Mouse (Mus musculus) MEL (cell line): ENCODE measurements around the gene Eng. TPM values are rescaled to one million over a fixed set of nuclear protein-coding genes. Genes with fewer than 3 reads are reported as not detected.

ENCODE experiments used
- DNase-seq: peaks from one replicate; pipeline ENCODE4 v3.0.0; 2011; ENCODE audit warnings: low read depth, low spot score
- H3K27ac ChIP-seq: 2 replicates; pipeline ENCODE4 v1.5.1; 2012; ENCODE audit warnings: low read depth, mild to moderate bottlenecking, control low read depth, low read length, moderate library complexity; ENCODE audit not compliant: control insufficient read depth
- H3K27me3 ChIP-seq, 2 experiments: fragments of 150-350 bp in 1 of 2; sonication (generic) in 1 of 2; 2 replicates each; pipeline ENCODE4 v1.6.1; 2012; ENCODE audit warnings: low read length in 2 of 2, mild to moderate bottlenecking in 2 of 2, improper control_type of control experiment in 1 of 2, moderate library complexity in 1 of 2; ENCODE audit not compliant: insufficient read depth in 2 of 2, control insufficient read depth in 1 of 2
- H3K36me3 ChIP-seq, 2 experiments: 2 replicates each; pipeline ENCODE4 v1.6.1; 2012 to 2014; ENCODE audit warnings: low read length in 2 of 2, improper control_type of control experiment in 1 of 2, inconsistent platforms in 1 of 2, mild to moderate bottlenecking in 1 of 2; ENCODE audit not compliant: insufficient read depth in 2 of 2, control insufficient read depth in 1 of 2
- H3K4me1 ChIP-seq, 2 experiments: fragments of 150-350 bp in 1 of 2; sonication (generic) in 1 of 2; 2 replicates each; pipeline ENCODE4 v1.6.1; 2012; ENCODE audit warnings: low read length in 2 of 2, improper control_type of control experiment in 1 of 2, mild to moderate bottlenecking in 1 of 2; ENCODE audit not compliant: insufficient read depth in 2 of 2, control insufficient read depth in 1 of 2
- H3K4me3 ChIP-seq, 2 experiments: fragments of 150-350 bp in 1 of 2; sonication (generic) in 1 of 2; 2 replicates each; pipeline ENCODE4 v1.5.1; 2012; ENCODE audit warnings: low read depth in 2 of 2, low read length in 2 of 2, mild to moderate bottlenecking in 2 of 2, moderate library complexity in 2 of 2, control low read depth in 1 of 2, improper control_type of control experiment in 1 of 2; ENCODE audit not compliant: control insufficient read depth in 1 of 2, insufficient read depth in 1 of 2
- H3K79me2 ChIP-seq: 2 replicates; pipeline ENCODE4 v1.6.1; 2012; ENCODE audit warnings: mild to moderate bottlenecking, low read length, moderate library complexity; ENCODE audit not compliant: control insufficient read depth, poor library complexity, insufficient read depth
- H3K9ac ChIP-seq: 2 replicates; pipeline ENCODE4 v1.6.1; 2012; ENCODE audit warnings: low read depth, mild to moderate bottlenecking, control low read depth, low read length, moderate library complexity; ENCODE audit not compliant: control insufficient read depth, poor library complexity, severe bottlenecking
- H3K9me3 ChIP-seq: fragments of 150-350 bp; sonication (generic); replicated peaks from 2 replicates; pipeline ENCODE4 v1.6.1; 2012; ENCODE audit warnings: mild to moderate bottlenecking, low read length, improper control_type of control experiment, moderate library complexity; ENCODE audit not compliant: insufficient read depth
- BHLHE40 ChIP-seq: IDR thresholded peaks from 2 replicates; pipeline ENCODE4 v1.6.1; 2012; ENCODE audit warnings: low read depth, mild to moderate bottlenecking, inconsistent platforms, low read length, improper control_type of control experiment, borderline replicate concordance
- E2F4 ChIP-seq: IDR thresholded peaks from 2 replicates; pipeline ENCODE4 v1.6.1; 2011; ENCODE audit warnings: low read depth, low read length, improper control_type of control experiment, borderline replicate concordance
- ELF1 ChIP-seq: IDR thresholded peaks from 2 replicates; pipeline ENCODE4 v1.6.1; 2014; ENCODE audit warnings: low read depth, mild to moderate bottlenecking, inconsistent platforms, low read length, improper control_type of control experiment, moderate library complexity
- GABPA ChIP-seq: IDR thresholded peaks from 2 replicates; pipeline ENCODE4 v1.6.1; 2012; ENCODE audit warnings: low read depth, mild to moderate bottlenecking, inconsistent platforms, low read length, improper control_type of control experiment, moderate library complexity
- GATA1 ChIP-seq: IDR thresholded peaks from 2 replicates; pipeline ENCODE4 v1.6.1; 2011; ENCODE audit warnings: low read depth, low read length, improper control_type of control experiment
- KAT2A ChIP-seq: conservative IDR thresholded peaks from 2 replicates; pipeline ENCODE4 v1.6.1; 2012; ENCODE audit warnings: low read depth, low read length, improper control_type of control experiment, inconsistent platforms
- MAFK ChIP-seq: IDR thresholded peaks from 2 replicates; pipeline ENCODE4 v1.6.1; 2011; ENCODE audit warnings: low read depth, mild to moderate bottlenecking, low read length, improper control_type of control experiment, borderline replicate concordance
- MEF2A ChIP-seq: IDR thresholded peaks from 2 replicates; pipeline ENCODE4 v1.6.1; 2014; ENCODE audit warnings: low read depth, mild to moderate bottlenecking, inconsistent platforms, low read length, improper control_type of control experiment; ENCODE audit not compliant: poor library complexity, insufficient replicate concordance, severe bottlenecking; ENCODE audit errors: extremely low read depth
- MYB ChIP-seq: IDR thresholded peaks from 2 replicates; pipeline ENCODE4 v1.6.1; 2011; ENCODE audit warnings: mild to moderate bottlenecking, low read depth, low read length, improper control_type of control experiment
- MYC ChIP-seq: IDR thresholded peaks from 2 replicates; pipeline ENCODE4 v1.6.1; 2011; ENCODE audit warnings: low read depth, mild to moderate bottlenecking, low read length, improper control_type of control experiment, moderate library complexity
- NELFE ChIP-seq: IDR thresholded peaks from 2 replicates; pipeline ENCODE4 v1.6.1; 2011; ENCODE audit warnings: low read depth, low read length, improper control_type of control experiment
- POLR2AphosphoS5 ChIP-seq: IDR thresholded peaks from 2 replicates; pipeline ENCODE4 v1.6.1; 2012; ENCODE audit warnings: low read depth, borderline replicate concordance, mild to moderate bottlenecking, inconsistent platforms, low read length, moderate library complexity, mixed read lengths
- SIN3A ChIP-seq: IDR thresholded peaks from 2 replicates; pipeline ENCODE4 v1.6.1; 2012; ENCODE audit warnings: low read length, improper control_type of control experiment, inconsistent platforms
- TAL1 ChIP-seq: IDR thresholded peaks from 2 replicates; pipeline ENCODE4 v1.6.1; 2012; ENCODE audit warnings: mild to moderate bottlenecking, inconsistent platforms, low read length, moderate library complexity, mixed read lengths
- ZKSCAN1 ChIP-seq: IDR thresholded peaks from 2 replicates; pipeline ENCODE4 v1.6.1; 2012; ENCODE audit warnings: low read depth, mild to moderate bottlenecking, inconsistent platforms, low read length, improper control_type of control experiment, moderate library complexity
- ZMIZ1 ChIP-seq: IDR thresholded peaks from 2 replicates; pipeline ENCODE4 v1.6.1; 2012; ENCODE audit warnings: low read depth, mild to moderate bottlenecking, inconsistent platforms, low read length, improper control_type of control experiment, moderate library complexity
- polyA plus RNA-seq, 2 experiments: library from polyadenylated mRNA; stranded (reverse) in 1 of 2; unstranded in 1 of 2; fragments of >175 nt in 1 of 2; fragments of >200 nt in 1 of 2; gene quantifications; 2 replicates each; pipeline versions ENCODE4 v1.2.1 to v1.2.4; 2012; ENCODE audit warnings: low replicate concordance in 2 of 2, low read depth in 1 of 2; ENCODE audit not compliant: insufficient read length in 2 of 2, insufficient read depth in 1 of 2, missing spikeins in 1 of 2
- total RNA-seq: library from RNA; depleted of rRNA; stranded (reverse); fragments of 300-350 nt; gene quantifications from 2 replicates; pipeline ENCODE4 v1.2.3, GENCODE M21; 2012

The Eng gene
- total and polyA plus RNA-seq, 3 experiments: 0.73 to 1.0 TPM; not detected in 1

DNA sequence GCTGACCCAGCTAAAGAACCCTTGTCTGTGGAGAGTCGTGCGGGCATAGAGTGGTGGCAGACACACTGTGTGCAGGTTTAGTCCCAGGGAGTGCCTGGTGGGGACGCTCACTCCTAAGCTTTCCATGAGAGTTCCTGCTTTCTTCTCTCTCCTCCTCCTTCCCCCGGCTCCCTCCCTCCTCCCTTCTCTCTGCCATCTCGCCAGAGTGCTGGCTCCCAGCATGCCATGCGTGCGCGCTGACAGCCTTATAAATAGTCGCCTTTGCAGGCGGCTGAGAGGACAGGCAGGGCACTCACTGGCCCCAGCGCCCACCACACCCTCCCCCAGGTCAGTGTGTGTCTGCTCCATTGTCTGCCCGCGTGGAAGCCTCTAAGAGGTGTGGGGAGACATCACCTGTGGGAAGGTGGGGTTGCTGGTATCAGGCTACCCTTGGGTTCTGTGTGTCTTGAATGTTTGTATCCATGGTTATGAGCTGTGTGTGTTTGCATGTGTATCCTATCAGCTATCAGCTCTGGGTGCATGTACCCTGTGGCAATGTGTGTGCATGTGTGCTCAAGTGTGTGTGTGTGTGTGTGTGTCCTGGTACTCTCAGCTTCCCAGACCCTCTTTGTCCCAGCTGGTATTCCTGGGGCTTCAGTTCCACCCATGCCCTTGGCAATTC, 21.1 kb upstream of the Eng start:
- TF ChIP-seq MEF2A (no peak), POLR2AphosphoS5 (no peak), GATA1 (no peak), ZKSCAN1 (no peak), GABPA (no peak), E2F4 (no peak), ELF1 (no peak), MYC (no peak)
- Histone ChIP-seq H3K9ac (no peak overlapping the region), H3K27me3 (no peaks in the 10 kb centered on the region), H3K36me3 (peaks cover 0 to 9% of the 10 kb centered on the region in 2 experiments; a peak in 2 of 4 replicates), H3K27ac (no peak overlapping the region), H3K4me1 (peaks cover 2 to 13% of the 10 kb centered on the region in 2 experiments; a peak in 3 of 4 replicates), H3K4me3 (no peak overlapping the region), H3K79me2 (no peaks in the 10 kb centered on the region), H3K9me3 (no peaks in the 10 kb centered on the region)
- no peak for DNase-seq

- no peak for DNase-seq
- Histone ChIP-seq H3K27ac (no peak overlapping the region), H3K27me3 (no peaks in the 10 kb centered on the region), H3K36me3 (peaks cover 0 to 2% of the 10 kb centered on the region in 2 experiments; a peak in 2 of 4 replicates), H3K9me3 (no peaks in the 10 kb centered on the region), H3K4me3 (no peak overlapping the region), H3K4me1 (peaks cover 0 to 6% of the 10 kb centered on the region in 2 experiments; a peak in 2 of 4 replicates), H3K9ac (no peak overlapping the region), H3K79me2 (no peaks in the 10 kb centered on the region)
- TF ChIP-seq MAFK (no peak), BHLHE40 (no peak), MYB (no peak), POLR2AphosphoS5 (no peak), KAT2A (no peak), SIN3A (no peak), ZMIZ1 (no peak), NELFE (no peak), TAL1 (no peak)
Observed at GRCm38 (mm10) chr2:32625873-32626694, 20.3 kb upstream of the Eng start.
